Mouse (Mus musculus) G1E-ER4 (cell line): Measurements from ENCODE around the gene Parn. TPM values are rescaled to one million over a fixed set of nuclear protein-coding genes. Genes with fewer than 3 reads are reported as not detected.

Experiments
- GATA1 ChIP-seq: IDR thresholded peaks from one replicate; pipeline ENCODE4 v1.8.0; 2012; ENCODE audit warnings: low read length, inconsistent platforms
- polyA plus RNA-seq: library from polyadenylated mRNA; stranded (reverse); fragments of >175 nt; gene quantifications from 2 replicates; pipeline ENCODE4 v1.2.3, GENCODE M21; 2012

The Parn gene
- polyA plus RNA-seq, 1 experiment, result 69.9 TPM

GRCm38 (mm10) chr16:13645930-13646329, 22.0 kb downstream of the Parn start:
- no peak for TF ChIP-seq GATA1

GRCm38 (mm10) chr16:13644474-13644873, 23.5 kb downstream of the Parn start:
- no peak for TF ChIP-seq GATA1

- no peak for TF ChIP-seq GATA1
Measured at GRCm38 (mm10) chr16:13640064-13640463, 27.9 kb downstream of the Parn start.

- no peak for TF ChIP-seq GATA1
Measured at GRCm38 (mm10) chr16:13639508-13639907, 28.5 kb downstream of the Parn start.

- no peak for TF ChIP-seq GATA1
Measured at GRCm38 (mm10) chr16:13628345-13628744, 39.6 kb downstream of the Parn start.

GRCm38 (mm10) chr16:13621745-13622507, 46.0 kb downstream of the Parn start:
- TF ChIP-seq GATA1, result no peak

- no peak for TF ChIP-seq GATA1
Measured at GRCm38 (mm10) chr16:13620194-13620593, 47.8 kb downstream of the Parn start.

GRCm38 (mm10) chr16:13615276-13615675, 52.7 kb downstream of the Parn start:
- no peak for TF ChIP-seq GATA1

GRCm38 (mm10) chr16:13612571-13612970, 55.4 kb downstream of the Parn start:
- no peak for TF ChIP-seq GATA1

GRCm38 (mm10) chr16:13612058-13612457, 55.9 kb downstream of the Parn start:
- no peak for TF ChIP-seq GATA1

GRCm38 (mm10) chr16:13611399-13611798, 56.6 kb downstream of the Parn start:
- TF ChIP-seq GATA1, result no peak

- no peak for TF ChIP-seq GATA1
Measured at GRCm38 (mm10) chr16:13610951-13611381, 57.0 kb downstream of the Parn start.

GRCm38 (mm10) chr16:13608705-13609085, 59.3 kb downstream of the Parn start:
- TF ChIP-seq GATA1, result no peak

GRCm38 (mm10) chr16:13607987-13608704, 59.8 kb downstream of the Parn start:
- no peak for TF ChIP-seq GATA1

- TF ChIP-seq GATA1, result no peak
Measured at GRCm38 (mm10) chr16:13602779-13603178, 65.2 kb downstream of the Parn start.

- TF ChIP-seq GATA1, result no peak
Measured at GRCm38 (mm10) chr16:13589049-13589408, 78.9 kb downstream of the Parn start.
